Mouse (Mus musculus) G1E (cell line): Measurements from ENCODE around the gene Hist1h1b.

Experiments used
- CTCF ChIP-seq: IDR thresholded peaks from 2 replicates; pipeline ENCODE4 v1.5.1; 2012; ENCODE audit warnings: low read depth, low read length, inconsistent platforms, mixed read lengths
- GATA1 ChIP-seq: IDR thresholded peaks from 2 replicates; pipeline ENCODE4 v1.6.1; 2012; ENCODE audit warnings: borderline replicate concordance, low read length, inconsistent platforms, mixed read lengths
- TAL1 ChIP-seq: conservative IDR thresholded peaks from 2 replicates; pipeline ENCODE4 v1.6.1; 2012; ENCODE audit warnings: low read depth, low read length, inconsistent platforms, mixed read lengths

DNA sequence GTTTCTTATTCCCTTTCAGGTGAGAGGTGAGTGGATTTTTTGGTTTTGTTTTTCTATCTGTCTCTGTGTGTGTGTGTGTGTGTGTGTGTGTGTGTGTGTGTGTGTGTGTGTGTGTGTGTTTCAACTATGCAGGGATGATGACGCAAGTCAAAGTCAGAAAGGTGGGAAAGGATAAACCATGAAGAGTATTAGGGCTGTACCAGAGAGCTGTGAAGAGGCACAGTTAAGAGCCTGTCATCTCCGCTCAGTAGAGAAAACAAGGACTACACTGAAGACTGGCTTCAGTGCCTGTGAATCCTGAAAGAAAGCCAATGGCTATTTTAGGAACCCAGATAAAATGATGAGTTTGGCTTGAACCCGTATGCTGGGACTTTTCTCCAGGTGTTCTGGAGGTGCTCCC lies 28.6 kb downstream of the Hist1h1b start:
- TF ChIP-seq CTCF (no peak), GATA1 (no peak), TAL1 (no peak)
